Mouse (Mus musculus) intestine, embryonic 14.5 days (tissue): ENCODE measurements at regions not wholly inside any gene's neighbourhood (a gene's known extent, or its start where the extent isn't known, plus 50 kb on each side); places are given as distances from the start of the nearest gene placed in this dataset.

Source experiments
- ATAC-seq: fragments of 200-750 bp; cut with Nextera tagmentation; replicated peaks from 2 replicates; pipeline ENCODE4 v1.8.0; 2017; ENCODE audit warnings: low read depth, moderate number of reproducible peaks, moderate TSS enrichment, moderate library complexity; ENCODE audit not compliant: low FRiP score, low TSS enrichment
- DNase-seq: peaks from one replicate; pipeline ENCODE4 v3.0.0-alpha.2; 2018; ENCODE audit warnings: low spot score
- H3K27ac ChIP-seq: fragments of 300-500 bp; sonication (generic); 2 replicates; pipeline ENCODE4 v1.5.1; 2014; ENCODE audit warnings: low read depth, mild to moderate bottlenecking, control low read depth
- H3K27me3 ChIP-seq: fragments of 300-500 bp; sonication (generic); replicated peaks from 2 replicates; pipeline ENCODE4 v1.6.1; 2014; ENCODE audit warnings: low read length, control low read depth; ENCODE audit not compliant: control insufficient read depth, insufficient read depth
- H3K36me3 ChIP-seq: fragments of 300-500 bp; sonication (generic); 2 replicates; pipeline ENCODE4 v1.6.1; 2014; ENCODE audit warnings: low read length, control low read depth; ENCODE audit not compliant: control insufficient read depth, insufficient read depth
- H3K4me1 ChIP-seq: fragments of 300-500 bp; sonication (generic); replicated peaks from 2 replicates; pipeline ENCODE4 v1.6.1; 2014; ENCODE audit warnings: low read length, control low read depth, mixed read lengths; ENCODE audit not compliant: control insufficient read depth, insufficient read depth
- H3K4me2 ChIP-seq: fragments of 300-500 bp; sonication (generic); 2 replicates; pipeline ENCODE4 v1.6.1; 2014; ENCODE audit warnings: low read length
- H3K4me3 ChIP-seq: fragments of 300-500 bp; sonication (generic); 2 replicates; pipeline ENCODE4 v1.5.1; 2014; ENCODE audit warnings: low read depth, low read length, control low read depth, mixed read lengths
- H3K9ac ChIP-seq: fragments of 300-500 bp; sonication (generic); 2 replicates; pipeline ENCODE4 v1.6.1; 2014; ENCODE audit warnings: mild to moderate bottlenecking, low read length
- H3K9me3 ChIP-seq: fragments of 300-500 bp; sonication (generic); 2 replicates; pipeline ENCODE4 v1.6.1; 2016; ENCODE audit warnings: low read length, control low read depth; ENCODE audit not compliant: control insufficient read depth

DNA sequence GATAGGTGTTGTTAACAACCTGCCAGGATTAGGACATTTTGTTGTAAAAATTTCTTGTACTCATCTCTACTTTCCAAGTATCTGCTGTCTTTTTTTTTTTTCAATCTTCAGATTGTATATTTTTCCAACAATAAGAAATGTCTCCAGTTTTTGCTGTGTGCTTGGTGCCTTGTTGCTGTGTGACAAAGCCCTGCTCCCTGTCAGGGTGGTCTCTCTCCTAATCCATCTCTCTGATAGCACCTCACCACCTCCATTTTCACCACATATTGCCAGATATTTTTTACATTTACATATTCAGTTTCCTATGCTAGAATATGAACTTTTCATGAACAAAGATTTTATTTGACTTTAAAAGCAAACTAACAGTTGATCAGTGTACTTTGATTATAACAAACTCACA is 50.1 kb upstream of the Spred1 start:
- H3K4me1 ChIP-seq = no peaks in the 10 kb centered on the region
- H3K27me3 ChIP-seq = no peaks in the 10 kb centered on the region
- no peak overlapping the region for H3K27ac ChIP-seq
- no peak overlapping the region for H3K4me2 ChIP-seq
- no peak overlapping the region for H3K4me3 ChIP-seq
- no peaks in the 10 kb centered on the region for H3K9me3 ChIP-seq
- H3K36me3 ChIP-seq = no peaks in the 10 kb centered on the region
- ATAC-seq (no peak), DNase-seq (no peak)
- no peak overlapping the region for H3K9ac ChIP-seq
